Mouse (Mus musculus) stomach, embryonic 16.5 days (tissue): ENCODE data around the gene Smarcd3. TPM values are rescaled to one million over a fixed set of nuclear protein-coding genes. Genes with fewer than 3 reads are reported as not detected.

Source experiments
- ATAC-seq: fragments of 200-750 bp; cut with Nextera tagmentation; 2 replicates; pipeline ENCODE4 v1.8.0; 2017; ENCODE audit warnings: moderate number of reproducible peaks, moderate TSS enrichment; ENCODE audit not compliant: insufficient read depth, low FRiP score
- H3K27ac ChIP-seq: fragments of 300-500 bp; sonication (generic); 2 replicates; pipeline ENCODE4 v1.5.1; 2014; ENCODE audit warnings: low read length
- H3K27me3 ChIP-seq: fragments of 300-500 bp; sonication (generic); 2 replicates; pipeline ENCODE4 v1.6.1; 2014; ENCODE audit warnings: low read length, control low read depth, mixed read lengths; ENCODE audit not compliant: control insufficient read depth, insufficient read depth
- H3K36me3 ChIP-seq: fragments of 300-500 bp; sonication (generic); 2 replicates; pipeline ENCODE4 v1.6.1; 2014; ENCODE audit warnings: low read length; ENCODE audit not compliant: control insufficient read depth, insufficient read depth
- H3K4me1 ChIP-seq: fragments of 300-500 bp; sonication (generic); 2 replicates; pipeline ENCODE4 v1.6.1; 2014; ENCODE audit warnings: low read length, control low read depth, mixed read lengths; ENCODE audit not compliant: control insufficient read depth, insufficient read depth
- H3K4me2 ChIP-seq: fragments of 300-500 bp; sonication (generic); 2 replicates; pipeline ENCODE4 v1.6.1; 2014; ENCODE audit warnings: low read depth, low read length, mixed read lengths
- H3K4me3 ChIP-seq: fragments of 300-500 bp; sonication (generic); replicated peaks from 2 replicates; pipeline ENCODE4 v1.5.1; 2014; ENCODE audit warnings: mild to moderate bottlenecking, low read length
- H3K9ac ChIP-seq: fragments of 300-500 bp; sonication (generic); 2 replicates; pipeline ENCODE4 v1.6.1; 2014; ENCODE audit warnings: low read length
- H3K9me3 ChIP-seq: fragments of 300-500 bp; sonication (generic); replicated peaks from 2 replicates; pipeline ENCODE4 v1.6.1; 2016; ENCODE audit warnings: low read length, control low read depth; ENCODE audit not compliant: control insufficient read depth
- WGBS: fragments of 180-500 bp; shearing (Covaris S2); extraction: QIAGEN DNeasy Blood & Tissue Kit; methylation state at CpG from one replicate; pipeline ENCODE4 v1.1.7; 2014; 5-methylcytosine and 5-hydroxymethylcytosine counted together
- polyA plus RNA-seq: library from polyadenylated mRNA; unstranded; fragments of >200 nt; fragmentation: Nextera tagmentation; extraction: Ambion mirVana; gene quantifications from 2 replicates; pipeline ENCODE4 v1.2.1, GENCODE M21; 2015

Gene Smarcd3
- polyA plus RNA-seq, 1 experiment from 2014 or later: 17.1 TPM

DNA sequence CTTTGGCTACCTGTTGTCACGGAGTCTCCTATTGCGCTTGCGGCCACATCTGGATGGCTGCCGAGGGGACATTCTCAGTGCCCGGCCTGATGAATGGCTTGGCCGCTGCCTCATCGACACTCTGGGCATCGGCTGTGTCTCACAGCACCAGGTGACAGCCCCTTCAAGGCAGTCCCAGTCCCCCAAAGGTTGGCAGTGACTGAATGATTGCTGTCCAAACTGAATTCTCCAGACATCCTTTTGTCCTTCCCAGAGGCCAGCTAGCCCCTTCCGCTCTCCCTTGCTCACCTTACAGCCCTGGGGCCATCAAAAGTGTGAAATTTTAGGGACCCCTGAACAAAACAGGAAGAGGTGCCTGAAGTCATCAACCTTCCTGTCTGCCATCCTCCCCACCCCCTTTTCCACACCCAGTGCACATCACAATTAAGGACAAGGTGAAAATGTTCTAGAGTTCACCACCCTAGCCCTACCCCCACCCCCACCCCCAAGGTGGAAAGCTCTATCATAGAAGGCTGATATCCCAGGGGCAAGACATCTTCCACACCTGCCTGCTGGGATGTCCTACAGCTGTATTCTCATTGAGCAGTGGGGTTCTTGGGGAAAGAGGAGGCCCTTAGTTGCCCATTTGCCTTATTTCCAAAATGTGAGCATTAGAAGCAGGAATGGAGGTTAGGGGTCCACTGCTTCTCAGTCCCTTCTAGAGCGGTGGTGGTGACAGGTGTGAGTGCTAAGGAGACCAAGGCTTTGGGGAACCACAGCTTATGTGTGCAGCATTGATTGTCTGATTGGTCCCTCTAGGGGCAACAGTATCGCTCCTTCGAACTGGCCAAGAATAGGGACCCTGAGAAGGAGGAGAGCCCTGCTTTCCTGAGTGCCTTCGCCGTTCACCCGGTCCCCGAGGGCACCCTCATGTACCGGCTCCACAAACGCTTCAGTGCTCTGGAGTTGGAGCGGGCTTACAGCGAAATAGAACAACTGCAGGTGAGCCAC is 34.4 kb downstream of the Smarcd3 start:
- Histone ChIP-seq H3K36me3 (peaks cover 18% of the 10 kb centered on the region; the same call in 1 of the 2 replicates), H3K27me3 (no peaks in the 10 kb centered on the region), H3K27ac (no peak overlapping the region), H3K4me1 (peaks cover 20% of the 10 kb centered on the region), H3K9me3 (no peaks in the 10 kb centered on the region), H3K4me3 (no peak overlapping the region), H3K9ac (no peak overlapping the region), H3K4me2 (no peak overlapping the region)
- ATAC-seq: no peak
- 92% methylated on average over 20 of the region's 20 CpGs for WGBS

DNA sequence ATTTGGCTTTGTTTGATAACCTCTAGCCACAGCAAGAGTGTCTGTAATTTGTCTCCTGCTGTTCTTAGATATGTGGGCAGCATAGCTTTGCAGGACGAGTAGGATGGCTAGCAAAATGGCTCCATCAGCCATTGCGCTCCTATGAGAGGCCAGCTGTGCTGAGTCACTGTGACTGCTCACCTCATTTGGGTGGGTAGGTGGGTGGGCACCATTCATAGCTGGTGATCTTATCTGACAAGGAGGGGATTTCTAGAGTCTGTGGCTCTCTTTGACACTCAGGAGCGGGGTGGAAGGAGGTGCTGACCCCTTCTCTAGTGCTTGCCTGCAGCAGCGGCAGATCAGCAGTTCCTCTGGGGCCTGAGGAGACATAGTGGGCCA is 37.0 kb downstream of the Smarcd3 start:
- 19% methylated on average over 4 of the region's 4 CpGs for WGBS
- Histone ChIP-seq H3K9me3 (no peaks in the 10 kb centered on the region), H3K4me2 (peak overlapping the region; percentile 92), H3K4me1 (peaks cover 20% of the 10 kb centered on the region), H3K36me3 (0 out of 2 replicates have a peak, but pooled peaks cover 2% of the 10 kb centered on the region), H3K4me3 (peak overlapping the region; percentile 90), H3K9ac (peak overlapping the region; percentile 87), H3K27ac (peak overlapping the region; percentile 70; the same call in 1 of the 2 replicates), H3K27me3 (no peaks in the 10 kb centered on the region)
- ATAC-seq: no peak

DNA sequence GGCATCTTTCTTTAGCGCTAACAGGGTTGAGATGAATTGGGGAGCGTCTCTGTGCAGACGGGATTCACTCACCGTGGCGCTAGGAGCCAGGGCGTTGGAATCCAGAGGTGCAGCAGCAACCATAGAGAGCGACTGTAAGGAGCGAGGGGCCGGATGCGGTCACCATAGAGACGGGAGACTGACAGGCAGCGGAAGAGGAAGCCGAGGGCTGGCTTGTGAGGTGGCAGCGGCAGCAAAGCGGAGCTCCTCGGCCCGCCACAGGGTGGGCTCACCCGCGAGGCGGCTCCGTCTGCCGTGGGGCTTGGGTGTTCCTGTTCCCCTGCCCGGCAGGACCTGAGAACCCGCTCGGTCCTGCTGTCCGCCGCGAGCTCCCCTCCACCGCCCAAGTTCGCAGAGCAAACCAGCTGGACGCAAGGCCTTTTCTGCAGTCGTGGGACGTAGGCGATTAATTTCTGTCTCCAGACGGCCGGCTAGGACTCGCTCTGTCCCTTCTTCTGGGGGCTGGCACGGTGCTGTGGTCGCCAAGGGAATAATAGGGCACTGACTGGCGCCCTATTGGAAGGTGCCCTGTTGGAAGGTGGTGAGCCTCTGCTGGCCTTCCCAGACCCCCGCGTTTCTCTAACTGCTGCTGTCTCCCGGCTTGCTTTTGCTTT is 37.5 kb downstream of the Smarcd3 start, which contains the start of gene Chpf2:
Gene Chpf2, plus strand, starts transcription at position 195 of the 653 bp plus-strand sequence.
- peak; percentile 87 for ATAC-seq
- Histone ChIP-seq H3K27me3 (no peaks in the 10 kb centered on the region), H3K9me3 (no peaks in the 10 kb centered on the region), H3K4me1 (peaks cover 20% of the 10 kb centered on the region), H3K4me3 (peak within 1 kb of the TSS; percentile 90), H3K36me3 (no peaks in the 10 kb centered on the region), H3K9ac (peak within 1 kb of the TSS; percentile 87), H3K4me2 (peak within 1 kb of the TSS; percentile 92), H3K27ac (peak within 1 kb of the TSS; percentile 70)
- under 1% methylated on average over 43 of the region's 43 CpGs for WGBS

DNA sequence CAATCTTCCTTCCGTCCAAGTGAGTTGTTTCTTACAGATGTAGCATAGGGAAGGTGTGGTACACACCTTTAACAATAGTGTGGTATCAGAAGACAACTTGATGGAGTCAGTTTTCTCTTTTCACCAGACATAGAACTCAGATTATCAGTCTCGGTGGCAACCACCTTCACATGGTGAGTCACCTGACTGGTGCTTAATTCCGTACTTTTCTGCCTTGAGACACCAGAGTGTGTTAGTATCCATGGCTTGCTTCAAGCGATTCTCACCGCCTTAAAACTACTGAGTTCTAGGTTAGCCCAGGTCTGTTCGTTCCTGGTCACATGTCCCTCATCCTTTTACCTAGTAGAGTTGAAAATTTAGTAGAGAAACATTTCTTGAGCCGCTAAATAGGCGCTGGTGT is 38.1 kb downstream of the Smarcd3 start:
- H3K27ac ChIP-seq: peak overlapping the region; percentile 70
- H3K9me3 ChIP-seq: no peaks in the 10 kb centered on the region
- peak overlapping the region; percentile 87 for H3K9ac ChIP-seq
- H3K4me3 ChIP-seq: peak overlapping the region; percentile 90
- 12% methylated on average over 8 of the region's 8 CpGs for WGBS
- H3K36me3 ChIP-seq: no peaks in the 10 kb centered on the region
- H3K27me3 ChIP-seq: no peaks in the 10 kb centered on the region
- ATAC-seq: 0 out of 2 replicates have a peak, but pooled peaks have one; percentile 15
- peaks cover 15% of the 10 kb centered on the region for H3K4me1 ChIP-seq
- H3K4me2 ChIP-seq: peak overlapping the region; percentile 92

DNA sequence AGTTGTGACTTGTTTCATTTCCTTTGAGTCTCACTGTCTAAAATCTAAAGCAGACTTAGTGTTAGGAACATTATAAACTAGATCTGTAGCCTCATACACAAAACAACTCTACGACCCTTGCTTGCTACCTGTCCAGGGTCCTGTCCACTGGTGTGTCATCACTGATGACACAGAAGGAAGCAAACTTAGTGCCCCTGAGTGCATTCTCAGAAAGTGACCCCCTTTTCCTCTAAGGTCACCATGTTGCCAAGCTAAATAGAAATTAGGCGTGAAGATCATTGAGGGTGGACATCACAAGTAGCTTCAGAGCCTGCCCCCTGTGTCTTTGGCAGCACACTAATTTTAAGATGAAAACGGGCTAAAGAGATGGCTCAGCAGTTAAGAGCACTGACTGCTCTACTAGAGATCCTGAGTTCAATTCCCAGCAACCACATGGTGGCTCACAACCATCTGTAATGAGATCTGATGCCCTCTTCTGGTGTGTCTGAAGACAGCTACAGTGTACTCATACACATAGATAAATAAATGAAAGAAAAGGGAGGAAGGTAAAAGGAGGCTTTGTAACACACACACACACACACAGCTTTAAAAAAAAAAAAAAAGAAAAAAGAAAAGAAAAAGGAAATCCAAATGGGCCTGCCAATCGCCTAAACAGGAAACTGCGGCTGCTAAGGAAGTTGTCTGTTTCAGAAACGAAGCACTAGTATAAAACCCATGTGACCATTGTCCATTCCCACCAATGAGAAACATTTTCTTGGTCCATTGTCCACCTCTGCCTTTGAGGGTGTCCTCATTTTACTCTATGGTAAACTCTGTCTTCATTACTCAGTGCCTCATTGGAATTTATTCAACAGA is 45.9 kb downstream of the Smarcd3 start:
- Histone ChIP-seq H3K4me2 (peak overlapping the region; percentile 57), H3K9ac (peak overlapping the region; percentile 70), H3K27ac (peak overlapping the region; percentile 88), H3K27me3 (no peaks in the 10 kb centered on the region), H3K36me3 (peaks cover 11% of the 10 kb centered on the region; the same call in 1 of the 2 replicates), H3K9me3 (no peaks in the 10 kb centered on the region), H3K4me3 (peak overlapping the region; percentile 91), H3K4me1 (peaks cover 9% of the 10 kb centered on the region)
- WGBS: 65% methylated on average over 6 of the region's 6 CpGs
- ATAC-seq: no peak

DNA sequence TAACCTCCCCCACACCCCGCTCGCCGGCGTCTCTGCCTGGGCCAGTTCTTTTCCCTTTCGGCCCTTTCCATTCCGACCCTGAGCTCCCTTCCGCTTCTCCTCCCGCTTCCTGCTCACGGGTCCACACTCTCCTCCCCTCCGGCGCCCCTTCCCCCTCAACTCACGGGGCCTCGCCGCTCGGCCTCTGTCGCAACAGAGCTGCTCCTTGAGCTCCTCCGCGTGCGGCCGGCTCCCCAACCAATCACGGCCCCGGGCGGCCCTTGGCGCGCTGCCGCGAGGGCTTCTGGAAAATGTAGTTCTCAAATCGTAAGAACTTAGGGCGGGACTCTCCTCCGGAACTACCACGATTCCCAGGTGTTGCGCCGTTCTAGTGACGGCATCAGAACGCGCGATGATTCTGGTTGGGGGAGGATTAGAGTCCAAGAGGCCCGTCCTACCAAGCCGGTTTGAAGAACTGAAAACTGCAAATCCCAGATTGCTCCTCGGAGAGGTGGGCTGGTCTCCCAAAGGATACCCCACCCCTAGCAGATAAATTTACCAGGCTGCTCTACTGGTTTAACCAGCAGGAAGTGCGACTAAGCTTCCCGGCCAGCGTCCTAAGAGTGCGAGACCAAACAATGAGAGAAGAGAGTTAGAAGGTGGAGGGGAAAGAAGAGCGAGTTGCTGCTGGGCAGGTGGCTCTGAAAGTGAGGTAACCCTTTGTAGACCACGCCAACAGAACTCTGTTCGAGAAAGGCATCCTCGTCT is 46.9 kb downstream of the Smarcd3 start, which contains the start of gene Abcf2:
Gene Abcf2, minus strand, starts transcription at position 285 of the 747 bp plus-strand sequence.
- peak; percentile 98 for ATAC-seq
- H3K4me1 ChIP-seq: peaks cover 9% of the 10 kb centered on the region
- WGBS: under 1% methylated on average over 48 of the region's 48 CpGs

DNA sequence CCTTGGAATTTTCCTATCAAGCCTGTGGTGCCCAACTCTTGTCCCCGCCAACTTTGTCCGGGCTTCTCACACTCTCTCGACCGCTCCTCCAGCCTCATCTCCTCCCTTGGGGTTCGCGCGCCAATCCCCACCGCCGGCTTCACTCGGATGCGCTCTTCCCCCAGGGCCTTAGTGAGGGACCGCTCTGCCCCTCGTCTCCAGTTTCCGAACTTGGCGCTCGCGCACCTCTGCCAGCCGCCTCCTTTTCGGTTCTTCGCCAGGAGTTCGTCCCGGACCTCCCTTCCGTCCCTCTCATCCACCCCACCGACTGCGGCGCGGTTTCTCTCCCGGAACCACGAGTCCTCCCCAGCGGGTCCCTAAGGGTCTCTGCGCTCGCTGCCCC is 47.4 kb downstream of the Smarcd3 start:
- ATAC-seq: peak; percentile 18
- Histone ChIP-seq H3K4me3 (peak overlapping the region; percentile 91), H3K36me3 (peaks cover 22% of the 10 kb centered on the region; the same call in 1 of the 2 replicates), H3K4me2 (peak overlapping the region; percentile 73), H3K9me3 (no peaks in the 10 kb centered on the region), H3K9ac (peak overlapping the region; percentile 89), H3K27ac (peak overlapping the region; percentile 74), H3K27me3 (no peaks in the 10 kb centered on the region), H3K4me1 (peaks cover 9% of the 10 kb centered on the region)
- under 1% methylated on average over 32 of the region's 32 CpGs for WGBS

More for the DNA sequence above, 46.9 kb downstream of the Smarcd3 start, which contains the start of gene Abcf2:
- peaks cover 19% of the 10 kb centered on the region; the same call in 1 of the 2 replicates for H3K36me3 ChIP-seq
- no peaks in the 10 kb centered on the region for H3K9me3 ChIP-seq
- peak within 1 kb of the TSS; percentile 91 for H3K4me3 ChIP-seq
- H3K4me2 ChIP-seq: peak within 1 kb of the TSS; percentile 73
- no peaks in the 10 kb centered on the region for H3K27me3 ChIP-seq
- peak within 1 kb of the TSS; percentile 89 for H3K9ac ChIP-seq
- peak within 1 kb of the TSS; percentile 88 for H3K27ac ChIP-seq

DNA sequence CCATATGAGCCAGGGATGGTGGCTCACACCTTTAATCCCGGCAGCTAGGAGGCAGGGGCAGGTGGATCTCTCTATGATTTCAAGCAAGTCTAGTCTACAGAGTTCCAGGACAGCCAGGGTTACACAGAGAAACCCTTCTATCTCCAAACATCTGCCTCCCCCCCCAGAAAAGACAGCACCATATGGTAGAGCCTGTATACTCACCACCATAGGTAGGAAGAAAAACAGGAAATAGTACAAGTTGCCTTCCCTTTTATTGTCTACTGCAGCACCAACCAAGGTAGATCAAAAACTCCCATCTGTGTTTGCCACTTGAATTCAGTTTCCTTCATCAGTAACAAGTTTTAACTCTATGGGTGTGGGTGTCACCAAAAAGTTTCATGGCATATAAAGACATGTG is 48.3 kb downstream of the Smarcd3 start:
- peaks cover 9% of the 10 kb centered on the region for H3K4me1 ChIP-seq
- peaks cover 28% of the 10 kb centered on the region for H3K36me3 ChIP-seq
- H3K27me3 ChIP-seq: no peaks in the 10 kb centered on the region
- H3K27ac ChIP-seq: no peak overlapping the region
- peak overlapping the region; percentile 91; the same call in 1 of the 2 replicates for H3K4me3 ChIP-seq
- H3K9me3 ChIP-seq: no peaks in the 10 kb centered on the region
- peak overlapping the region; percentile 73 for H3K4me2 ChIP-seq
- H3K9ac ChIP-seq: peak overlapping the region; percentile 89
- 85% methylated on average over 1 of the region's 1 CpGs for WGBS
- no peak for ATAC-seq
